Mouse (Mus musculus) cortical plate, adult 2 months (tissue): ENCODE measurements at regions not wholly inside any gene's neighbourhood (a gene's known extent, or its start where the extent isn't known, plus 50 kb on each side); places are given as distances from the start of the nearest gene placed in this dataset.
A peak's percentile ranks its signal among the peaks of the same experiment; 100 is the strongest.
"Not testable (repeated sequence)": the region's sequence is repeated elsewhere in the genome, so short reads cannot be mapped to it uniquely, and the experiment has no call there.

Experiments used
- H3K27ac ChIP-seq: fragments of 200-500 bp; 2 replicates; pipeline ENCODE4 v1.5.1; 2012; ENCODE audit warnings: low read length, control low read depth, inconsistent platforms; ENCODE audit not compliant: insufficient read depth
- H3K4me1 ChIP-seq: fragments of 200-500 bp; 2 replicates; pipeline ENCODE4 v1.6.1; 2011; ENCODE audit warnings: low read length; ENCODE audit not compliant: control insufficient read depth, insufficient read depth
- H3K4me3 ChIP-seq: fragments of 200-500 bp; 2 replicates; pipeline ENCODE4 v1.5.1; 2011; ENCODE audit warnings: mild to moderate bottlenecking, low read length, control low read depth; ENCODE audit not compliant: insufficient read depth
- CTCF ChIP-seq: fragments of 200-500 bp; IDR thresholded peaks from 2 replicates; pipeline ENCODE4 v1.5.1; 2011; ENCODE audit warnings: mild to moderate bottlenecking, control low read depth, low read length; ENCODE audit not compliant: insufficient read depth; ENCODE audit errors: extremely low read depth
- POLR2A ChIP-seq: fragments of 200-500 bp; IDR thresholded peaks from 2 replicates; pipeline ENCODE4 v1.6.1; 2011; ENCODE audit warnings: mild to moderate bottlenecking, low read length, control low read depth; ENCODE audit not compliant: insufficient read depth; ENCODE audit errors: extremely low read depth

GRCm38 (mm10) chr4:22124836-22125235 is 193.7 kb downstream of the Faxc start:
- Histone ChIP-seq H3K4me1 (no peaks in the 10 kb centered on the region), H3K4me3 (no peak overlapping the region), H3K27ac (no peak overlapping the region)
- TF ChIP-seq POLR2A, result no peak
- no peak for TF ChIP-seq CTCF

- no peak for TF ChIP-seq CTCF
- no peak for TF ChIP-seq POLR2A
- Histone ChIP-seq H3K4me1 (no peaks in the 10 kb centered on the region), H3K27ac (no peak overlapping the region), H3K4me3 (no peak overlapping the region)
Observed at GRCm38 (mm10) chr4:22130511-22130910, 199.4 kb downstream of the Faxc start.

- Histone ChIP-seq H3K4me3 (no peak overlapping the region), H3K27ac (no peak overlapping the region), H3K4me1 (no peaks in the 10 kb centered on the region)
- TF ChIP-seq POLR2A (no peak), CTCF (peak; percentile 77)
Observed at GRCm38 (mm10) chr4:22131751-22132736, 200.9 kb downstream of the Faxc start.

GRCm38 (mm10) chr4:22133547-22134495 is 202.7 kb downstream of the Faxc start:
- TF ChIP-seq POLR2A (no peak), CTCF (no peak)
- Histone ChIP-seq H3K4me1 (no peaks in the 10 kb centered on the region), H3K4me3 (no peak overlapping the region), H3K27ac (no peak overlapping the region)

GRCm38 (mm10) chr4:22140122-22140521 is 209.0 kb downstream of the Faxc start:
- Histone ChIP-seq H3K4me3 (no peak overlapping the region), H3K27ac (no peak overlapping the region), H3K4me1 (no peaks in the 10 kb centered on the region)
- TF ChIP-seq POLR2A (no peak), CTCF (no peak)

GRCm38 (mm10) chr4:22143546-22143945 is 212.4 kb downstream of the Faxc start:
- H3K27ac ChIP-seq, result no peak overlapping the region
- no peaks in the 10 kb centered on the region for H3K4me1 ChIP-seq
- TF ChIP-seq CTCF (no peak), POLR2A (no peak)
- no peak overlapping the region for H3K4me3 ChIP-seq

GRCm38 (mm10) chr4:22144834-22145233 is 212.5 kb upstream of the Fbxl4 start:
- H3K4me3 ChIP-seq, H3K4me1 ChIP-seq: not testable (repeated sequence)

GRCm38 (mm10) chr4:22146648-22147409 is 210.5 kb upstream of the Fbxl4 start:
- no peak for TF ChIP-seq POLR2A
- no peak for TF ChIP-seq CTCF
- H3K4me1 ChIP-seq, result no peaks in the 10 kb centered on the region
- H3K4me3 ChIP-seq, result no peak overlapping the region
- no peak overlapping the region for H3K27ac ChIP-seq

More at GRCm38 (mm10) chr4:22144834-22145233, 212.5 kb upstream of the Fbxl4 start:
- not testable (repeated sequence) for H3K27ac ChIP-seq
